Mouse (Mus musculus): ENCODE measurements around the gene Elovl6. TPM values are rescaled to one million over a fixed set of nuclear protein-coding genes. Genes with fewer than 3 reads are reported as not detected.
A peak's percentile ranks its signal among the peaks of the same experiment; 100 is the strongest.

Gene Elovl6
- total RNA-seq, 2 experiments from 2014 or later = 52.7 to 54.6 TPM

- peak; percentile 60 to 87 for DNase-seq (ENCODE audit: low spot score in 2 of 2)
Measured at GRCm38 (mm10) chr3:129686698-129687333, 154.7 kb downstream of the Elovl6 start.

GRCm38 (mm10) chr3:129687429-129687828, 155.3 kb downstream of the Elovl6 start:
- DNase-seq (ENCODE audit: low spot score in 2 of 2) = no peak

Small RNA genes lying within 50 kb of the gene (microRNA-seq; reads per million reads assigned to microRNA genes)
- 0 reads per million in 2 experiments for gene Gm24515

Other genes starting within 250 kb of the Elovl6 start
- 1 to 10 TPM; 1.4 to 1.8 TPM for gene Enpep, start 199.6 kb upstream of the Elovl6 start, total RNA-seq (2021)
- 1 to 10 TPM; 1.5 to 2.4 TPM for gene Egf, start 223.0 kb downstream of the Elovl6 start, total RNA-seq (2021)

Measured in layer of hippocampus, postnatal 14 days (tissue).